Mouse (Mus musculus): ENCODE data around the gene Fn1. TPM values are rescaled to one million over a fixed set of nuclear protein-coding genes. Genes with fewer than 3 reads are reported as not detected.

Gene Fn1
- polyA plus RNA-seq (2015; fragmentation: Nextera tagmentation; extraction: Ambion mirVana), result 27.4 and 46.9 TPM in 2 replicates

- H3K4me1 ChIP-seq (ENCODE audit: control insufficient read depth, insufficient read depth, low read depth, low read length), result peaks cover 11% of the 10 kb centered on the region
- peak; percentile 94 for ATAC-seq
- H3K27me3 ChIP-seq (replicated peaks; ENCODE audit: control insufficient read depth, insufficient read depth, low read length), result no peaks in the 10 kb centered on the region
- H3K36me3 ChIP-seq (ENCODE audit: control insufficient read depth, insufficient read depth, low read length), result no peaks in the 10 kb centered on the region
- H3K9me3 ChIP-seq (ENCODE audit: control insufficient read depth, low read length), result no peaks in the 10 kb centered on the region
- peak within 1 kb of the TSS; percentile 99 for H3K4me2 ChIP-seq (ENCODE audit: low read length)
- under 1% methylated on average over 59 of the region's 63 CpGs for WGBS
- peak within 1 kb of the TSS; percentile 54 for H3K27ac ChIP-seq (ENCODE audit: low read depth, low read length)
- peak within 1 kb of the TSS; percentile 75 for H3K4me3 ChIP-seq (ENCODE audit: low read length)
- H3K9ac ChIP-seq (ENCODE audit: low read depth, low read length), result peak within 1 kb of the TSS; percentile 72
Observed at GRCm38 (mm10) chr1:71652551-71653399, at the start of gene Fn1. Gene Fn1 (minus strand): TSS chr1:71653200.

GRCm38 (mm10) chr1:71696093-71696492 lies 43.1 kb upstream of the Fn1 start:
- Histone ChIP-seq H3K4me2 (ENCODE audit: low read length) (no peak overlapping the region), H3K9me3 (ENCODE audit: control insufficient read depth, low read length) (no peaks in the 10 kb centered on the region), H3K27me3 (replicated peaks; ENCODE audit: control insufficient read depth, insufficient read depth, low read length) (no peaks in the 10 kb centered on the region), H3K27ac (ENCODE audit: low read depth, low read length) (no peak overlapping the region), H3K4me3 (ENCODE audit: low read length) (no peak overlapping the region), H3K9ac (ENCODE audit: low read depth, low read length) (no peak overlapping the region), H3K36me3 (ENCODE audit: control insufficient read depth, insufficient read depth, low read length) (no peaks in the 10 kb centered on the region), H3K4me1 (ENCODE audit: control insufficient read depth, insufficient read depth, low read depth, low read length) (no peaks in the 10 kb centered on the region)
- no peak for ATAC-seq
- WGBS, result 84% methylated on average over 3 of the region's 3 CpGs

GRCm38 (mm10) chr1:71691472-71692277 lies 38.7 kb upstream of the Fn1 start:
- ATAC-seq, result no peak
- Histone ChIP-seq H3K4me3 (ENCODE audit: low read length) (no peak overlapping the region), H3K4me2 (ENCODE audit: low read length) (no peak overlapping the region), H3K9ac (ENCODE audit: low read depth, low read length) (no peak overlapping the region), H3K27ac (ENCODE audit: low read depth, low read length) (no peak overlapping the region), H3K4me1 (ENCODE audit: control insufficient read depth, insufficient read depth, low read depth, low read length) (no peaks in the 10 kb centered on the region), H3K36me3 (ENCODE audit: control insufficient read depth, insufficient read depth, low read length) (no peaks in the 10 kb centered on the region), H3K9me3 (ENCODE audit: control insufficient read depth, low read length) (no peaks in the 10 kb centered on the region), H3K27me3 (replicated peaks; ENCODE audit: control insufficient read depth, insufficient read depth, low read length) (no peaks in the 10 kb centered on the region)
- 69% methylated on average over 8 of the region's 8 CpGs for WGBS

- H3K4me1 ChIP-seq (ENCODE audit: control insufficient read depth, insufficient read depth, low read depth, low read length), result no peaks in the 10 kb centered on the region
- H3K4me2 ChIP-seq (ENCODE audit: low read length), result no peak overlapping the region
- no peaks in the 10 kb centered on the region for H3K9me3 ChIP-seq (ENCODE audit: control insufficient read depth, low read length)
- no peak for ATAC-seq
- H3K9ac ChIP-seq (ENCODE audit: low read depth, low read length), result no peak overlapping the region
- no peaks in the 10 kb centered on the region for H3K36me3 ChIP-seq (ENCODE audit: control insufficient read depth, insufficient read depth, low read length)
- WGBS, result 90% methylated on average over 5 of the region's 5 CpGs
- H3K27me3 ChIP-seq (replicated peaks; ENCODE audit: control insufficient read depth, insufficient read depth, low read length), result no peaks in the 10 kb centered on the region
- H3K4me3 ChIP-seq (ENCODE audit: low read length), result no peak overlapping the region
- no peak overlapping the region for H3K27ac ChIP-seq (ENCODE audit: low read depth, low read length)
Observed at GRCm38 (mm10) chr1:71688926-71689303, 35.9 kb upstream of the Fn1 start.

- no peak for ATAC-seq
- Histone ChIP-seq H3K9ac (ENCODE audit: low read depth, low read length) (no peak overlapping the region), H3K4me2 (ENCODE audit: low read length) (no peak overlapping the region), H3K4me3 (ENCODE audit: low read length) (no peak overlapping the region), H3K9me3 (ENCODE audit: control insufficient read depth, low read length) (no peaks in the 10 kb centered on the region), H3K4me1 (ENCODE audit: control insufficient read depth, insufficient read depth, low read depth, low read length) (no peaks in the 10 kb centered on the region), H3K27me3 (replicated peaks; ENCODE audit: control insufficient read depth, insufficient read depth, low read length) (no peaks in the 10 kb centered on the region), H3K36me3 (ENCODE audit: control insufficient read depth, insufficient read depth, low read length) (no peaks in the 10 kb centered on the region), H3K27ac (ENCODE audit: low read depth, low read length) (no peak overlapping the region)
- 92% methylated on average over 3 of the region's 3 CpGs for WGBS
Observed at GRCm38 (mm10) chr1:71688272-71688925, 35.4 kb upstream of the Fn1 start.

GRCm38 (mm10) chr1:71686791-71687190 lies 33.8 kb upstream of the Fn1 start:
- WGBS, result 83% methylated on average over 5 of the region's 5 CpGs
- H3K9ac ChIP-seq (ENCODE audit: low read depth, low read length), result no peak overlapping the region
- no peaks in the 10 kb centered on the region for H3K9me3 ChIP-seq (ENCODE audit: control insufficient read depth, low read length)
- no peaks in the 10 kb centered on the region for H3K36me3 ChIP-seq (ENCODE audit: control insufficient read depth, insufficient read depth, low read length)
- no peaks in the 10 kb centered on the region for H3K27me3 ChIP-seq (replicated peaks; ENCODE audit: control insufficient read depth, insufficient read depth, low read length)
- H3K4me3 ChIP-seq (ENCODE audit: low read length), result no peak overlapping the region
- H3K4me1 ChIP-seq (ENCODE audit: control insufficient read depth, insufficient read depth, low read depth, low read length), result no peaks in the 10 kb centered on the region
- no peak for ATAC-seq
- no peak overlapping the region for H3K4me2 ChIP-seq (ENCODE audit: low read length)
- no peak overlapping the region for H3K27ac ChIP-seq (ENCODE audit: low read depth, low read length)

GRCm38 (mm10) chr1:71683736-71684135 lies 30.7 kb upstream of the Fn1 start:
- H3K9ac ChIP-seq (ENCODE audit: low read depth, low read length), result no peak overlapping the region
- no peak overlapping the region for H3K4me3 ChIP-seq (ENCODE audit: low read length)
- H3K9me3 ChIP-seq (ENCODE audit: control insufficient read depth, low read length), result no peaks in the 10 kb centered on the region
- no peak overlapping the region for H3K4me2 ChIP-seq (ENCODE audit: low read length)
- no peaks in the 10 kb centered on the region for H3K4me1 ChIP-seq (ENCODE audit: control insufficient read depth, insufficient read depth, low read depth, low read length)
- no peak for ATAC-seq
- H3K27me3 ChIP-seq (replicated peaks; ENCODE audit: control insufficient read depth, insufficient read depth, low read length), result no peaks in the 10 kb centered on the region
- no peaks in the 10 kb centered on the region for H3K36me3 ChIP-seq (ENCODE audit: control insufficient read depth, insufficient read depth, low read length)
- H3K27ac ChIP-seq (ENCODE audit: low read depth, low read length), result no peak overlapping the region
- WGBS, result 57% methylated on average over 6 of the region's 6 CpGs

GRCm38 (mm10) chr1:71682194-71682715 lies 29.3 kb upstream of the Fn1 start:
- H3K27ac ChIP-seq (ENCODE audit: low read depth, low read length), result no peak overlapping the region
- WGBS, result 69% methylated on average over 5 of the region's 5 CpGs
- ATAC-seq, result no peak
- no peaks in the 10 kb centered on the region for H3K27me3 ChIP-seq (replicated peaks; ENCODE audit: control insufficient read depth, insufficient read depth, low read length)
- H3K36me3 ChIP-seq (ENCODE audit: control insufficient read depth, insufficient read depth, low read length), result no peaks in the 10 kb centered on the region
- no peak overlapping the region for H3K4me3 ChIP-seq (ENCODE audit: low read length)
- no peaks in the 10 kb centered on the region for H3K9me3 ChIP-seq (ENCODE audit: control insufficient read depth, low read length)
- H3K9ac ChIP-seq (ENCODE audit: low read depth, low read length), result no peak overlapping the region
- no peaks in the 10 kb centered on the region for H3K4me1 ChIP-seq (ENCODE audit: control insufficient read depth, insufficient read depth, low read depth, low read length)
- H3K4me2 ChIP-seq (ENCODE audit: low read length), result no peak overlapping the region

GRCm38 (mm10) chr1:71681306-71681705 lies 28.3 kb upstream of the Fn1 start:
- no peak overlapping the region for H3K4me3 ChIP-seq (ENCODE audit: low read length)
- no peaks in the 10 kb centered on the region for H3K9me3 ChIP-seq (ENCODE audit: control insufficient read depth, low read length)
- H3K27ac ChIP-seq (ENCODE audit: low read depth, low read length), result no peak overlapping the region
- no peaks in the 10 kb centered on the region for H3K36me3 ChIP-seq (ENCODE audit: control insufficient read depth, insufficient read depth, low read length)
- no peaks in the 10 kb centered on the region for H3K4me1 ChIP-seq (ENCODE audit: control insufficient read depth, insufficient read depth, low read depth, low read length)
- no peak overlapping the region for H3K9ac ChIP-seq (ENCODE audit: low read depth, low read length)
- H3K27me3 ChIP-seq (replicated peaks; ENCODE audit: control insufficient read depth, insufficient read depth, low read length), result no peaks in the 10 kb centered on the region
- no peak overlapping the region for H3K4me2 ChIP-seq (ENCODE audit: low read length)
- WGBS, result 22% methylated on average over 2 of the region's 2 CpGs
- ATAC-seq, result no peak

Measured in hindbrain, embryonic 16.5 days (tissue).